10 mouse cellular contexts compared by ENCODE assay signal in genomic region chr9:61745301-61745801, GRCm38 (mm10).
DNase-seq lines count a peak whose midpoint lies in the region; ATAC-seq and TF ChIP-seq lines count a peak whose summit lies in the region.
"Had no signal": no experiment of that assay in that cellular context is flagged by ENCODE, and none has a peak within 500 bp of the region (broad histone marks: within the 10 kb centered on the region; RNA-seq: fewer than 3 reads in every experiment).

No protein-coding gene starts in this region.

- DNase-seq in embryo, embryonic 11 days = peak; percentile 22
- no peak for DNase-seq in embryo, embryonic 9.5 days (ENCODE audit: extremely low spot score)
- peak; percentile 36 to 45 for DNase-seq in layer of hippocampus, postnatal 14 days (ENCODE audit: low spot score in 2 of 2)
- no peak for DNase-seq in layer of hippocampus, adult 2 months (ENCODE audit: low spot score in 2 of 2)
- peak; percentile 62 to 77 for DNase-seq in cerebellum, postnatal 14 days
- DNase-seq in left cerebral cortex, postnatal 4 days = peak; percentile 24
- DNase-seq in urinary bladder, adult 2 months (ENCODE audit: low spot score) = no peak

- H3K4me3 ChIP-seq in layer of hippocampus, adult 2 months = no peak overlapping the region
- H3K4me3 ChIP-seq: heart, embryonic 15.5 days; liver, embryonic 15.5 days had no signal

- no peak overlapping the region for H3K27ac ChIP-seq in layer of hippocampus, adult 2 months
- H3K27ac ChIP-seq: heart, embryonic 15.5 days; liver, embryonic 15.5 days had no signal

- ATAC-seq in megakaryocyte progenitor cell, adult 5-6 weeks (replicated peaks; ENCODE audit: poor library complexity) = no peak

- TF ChIP-seq CTCF in layer of hippocampus, adult 2 months (conservative IDR thresholded peaks at IDR 0.05) = no peak

- intact Hi-C loops in left cerebral cortex, postnatal 4 days (cut with DNase I) = no loop called here

Comparison
In these comparisons a context has a peak if more than half of its experiments do, and no peak if none do; other contexts are left out.
1. DNase-seq: peak in embryo, embryonic 11 days (single experiment), layer of hippocampus, postnatal 14 days (2 of 2), cerebellum, postnatal 14 days (2 of 2) and left cerebral cortex, postnatal 4 days (single experiment); none in embryo, embryonic 9.5 days (single experiment), layer of hippocampus, adult 2 months (0 of 2) and urinary bladder, adult 2 months (single experiment).